Mouse (Mus musculus) layer of hippocampus, postnatal 14 days (tissue): Measurements from ENCODE around the gene Lrrc25. TPM values are rescaled to one million over a fixed set of nuclear protein-coding genes. Genes with fewer than 3 reads are reported as not detected.
A peak's percentile ranks its signal among the peaks of the same experiment; 100 is the strongest.

ENCODE experiments used
- DNase-seq, 2 experiments: peaks; one replicate each; pipeline ENCODE4 v3.0.0; 2021 to 2022; ENCODE audit warnings: low spot score in 2 of 2, mixed read lengths in 1 of 2
- total RNA-seq, 2 experiments: library from RNA; stranded (reverse); gene quantifications; 2 replicates each; pipeline ENCODE4 v1.2.3; 2021

Lrrc25 gene
- total RNA-seq, 2 experiments from 2014 or later = 1.1 to 1.4 TPM

- no peak for DNase-seq
Measured at GRCm38 (mm10) chr8:70614469-70614868, 1.5 kb upstream of the Lrrc25 start.

GRCm38 (mm10) chr8:70615281-70615680 lies 674 bp upstream of the Lrrc25 start:
- DNase-seq = no peak

GRCm38 (mm10) chr8:70616645-70617044 lies 690 bp downstream of the Lrrc25 start:
- DNase-seq = no peak

- no peak for DNase-seq
Measured at GRCm38 (mm10) chr8:70617985-70618384, 2.0 kb downstream of the Lrrc25 start.

GRCm38 (mm10) chr8:70618888-70619334 lies 3.0 kb downstream of the Lrrc25 start:
- no peak for DNase-seq

GRCm38 (mm10) chr8:70622220-70622619 lies 6.3 kb downstream of the Lrrc25 start:
- DNase-seq = no peak

GRCm38 (mm10) chr8:70625104-70625503 lies 9.1 kb downstream of the Lrrc25 start:
- no peak for DNase-seq

GRCm38 (mm10) chr8:70627041-70627440 lies 11.1 kb downstream of the Lrrc25 start:
- no peak for DNase-seq

GRCm38 (mm10) chr8:70628986-70629490 lies 13.1 kb downstream of the Lrrc25 start:
- no peak for DNase-seq

- peak; percentile 84 to 94 for DNase-seq
Measured at GRCm38 (mm10) chr8:70629574-70630531, 13.9 kb downstream of the Lrrc25 start.

- no peak for DNase-seq
Measured at GRCm38 (mm10) chr8:70630532-70631381, 14.8 kb downstream of the Lrrc25 start.

GRCm38 (mm10) chr8:70631436-70631835 lies 15.5 kb downstream of the Lrrc25 start:
- no peak for DNase-seq

- DNase-seq = no peak
Measured at GRCm38 (mm10) chr8:70632346-70632892, 16.5 kb downstream of the Lrrc25 start, which contains the start of gene Gdf15. Gene Gdf15 (minus strand): TSS chr8:70632456.

- no peak for DNase-seq
Measured at GRCm38 (mm10) chr8:70634066-70634465, 18.1 kb downstream of the Lrrc25 start.

GRCm38 (mm10) chr8:70635527-70635926 lies 19.6 kb downstream of the Lrrc25 start:
- DNase-seq = no peak

GRCm38 (mm10) chr8:70636838-70637237 lies 20.9 kb downstream of the Lrrc25 start:
- DNase-seq = no peak

GRCm38 (mm10) chr8:70638752-70639151 lies 22.8 kb downstream of the Lrrc25 start:
- no peak for DNase-seq

GRCm38 (mm10) chr8:70643019-70643418 lies 27.1 kb downstream of the Lrrc25 start:
- DNase-seq = no peak

GRCm38 (mm10) chr8:70644065-70644464 lies 28.1 kb downstream of the Lrrc25 start:
- no peak for DNase-seq

- no peak for DNase-seq
Measured at GRCm38 (mm10) chr8:70645501-70646224, 29.7 kb downstream of the Lrrc25 start.
